Mouse (Mus musculus) bone marrow macrophage, adult 2 months (primary cell): ENCODE data around the gene Rundc1. TPM values are rescaled to one million over a fixed set of nuclear protein-coding genes. Genes with fewer than 3 reads are reported as not detected.

Source experiments
- H3K27ac ChIP-seq: 2 replicates; pipeline ENCODE4 v1.5.1; 2012; ENCODE audit warnings: low read depth, low read length; ENCODE audit not compliant: insufficient read depth
- H3K4me1 ChIP-seq: 2 replicates; pipeline ENCODE4 v1.6.1; 2012; ENCODE audit warnings: low read length; ENCODE audit not compliant: control insufficient read depth, insufficient read depth
- H3K4me3 ChIP-seq: 2 replicates; pipeline ENCODE4 v1.5.1; 2012; ENCODE audit warnings: mild to moderate bottlenecking, low read length, moderate library complexity; ENCODE audit not compliant: insufficient read depth
- CTCF ChIP-seq: IDR thresholded peaks from 2 replicates; pipeline ENCODE4 v1.5.1; 2012; ENCODE audit warnings: low read depth, mild to moderate bottlenecking, low read length, moderate library complexity
- POLR2A ChIP-seq: IDR thresholded peaks from 2 replicates; pipeline ENCODE4 v1.6.1; 2012; ENCODE audit warnings: mild to moderate bottlenecking, low read depth, low read length, borderline replicate concordance
- polyA plus RNA-seq: library from polyadenylated mRNA; stranded (reverse); fragments of >200 nt; gene quantifications from 2 replicates; pipeline ENCODE4 v1.2.4, GENCODE M21; 2012; ENCODE audit not compliant: missing spikeins, insufficient read depth, insufficient read length

Gene Rundc1
- polyA plus RNA-seq, 1 experiment: 11.4 TPM

GRCm38 (mm10) chr11:101454702-101455101 is 29.8 kb downstream of the Rundc1 start:
- H3K27ac ChIP-seq: no peak overlapping the region
- no peak for TF ChIP-seq POLR2A
- TF ChIP-seq CTCF: no peak
- H3K4me1 ChIP-seq: peaks cover 13% of the 10 kb centered on the region
- H3K4me3 ChIP-seq: no peak overlapping the region

- H3K4me1 ChIP-seq: peaks cover 10% of the 10 kb centered on the region
- TF ChIP-seq POLR2A (no peak), CTCF (no peak)
- H3K4me3 ChIP-seq: no peak overlapping the region
- H3K27ac ChIP-seq: no peak overlapping the region
Measured at GRCm38 (mm10) chr11:101455627-101456026, 30.7 kb downstream of the Rundc1 start.

- Histone ChIP-seq H3K4me3 (no peak overlapping the region), H3K27ac (no peak overlapping the region), H3K4me1 (peaks cover 5% of the 10 kb centered on the region)
- no peak for TF ChIP-seq CTCF
Measured at GRCm38 (mm10) chr11:101457631-101458030, 32.7 kb downstream of the Rundc1 start.

GRCm38 (mm10) chr11:101458217-101458616 is 33.3 kb downstream of the Rundc1 start:
- Histone ChIP-seq H3K27ac (no peak overlapping the region), H3K4me1 (peaks cover 9% of the 10 kb centered on the region), H3K4me3 (no peak overlapping the region)
- TF ChIP-seq CTCF (no peak), POLR2A (no peak)

- Histone ChIP-seq H3K4me3 (no peak overlapping the region), H3K4me1 (peaks cover 20% of the 10 kb centered on the region), H3K27ac (no peak overlapping the region)
- TF ChIP-seq POLR2A: no peak
- no peak for TF ChIP-seq CTCF
Measured at GRCm38 (mm10) chr11:101459716-101460115, 34.8 kb downstream of the Rundc1 start.

- Histone ChIP-seq H3K4me1 (peaks cover 20% of the 10 kb centered on the region), H3K27ac (no peak overlapping the region), H3K4me3 (no peak overlapping the region)
- no peak for TF ChIP-seq CTCF
- no peak for TF ChIP-seq POLR2A
Measured at GRCm38 (mm10) chr11:101460321-101460720, 35.4 kb downstream of the Rundc1 start.

GRCm38 (mm10) chr11:101462141-101462540 is 37.3 kb downstream of the Rundc1 start:
- no peak overlapping the region for H3K27ac ChIP-seq
- peaks cover 24% of the 10 kb centered on the region for H3K4me1 ChIP-seq
- TF ChIP-seq CTCF (no peak), POLR2A (no peak)
- H3K4me3 ChIP-seq: no peak overlapping the region

GRCm38 (mm10) chr11:101462583-101463440 is 37.9 kb downstream of the Rundc1 start:
- no peak overlapping the region for H3K27ac ChIP-seq
- TF ChIP-seq POLR2A: no peak
- TF ChIP-seq CTCF: no peak
- H3K4me3 ChIP-seq: no peak overlapping the region
- peaks cover 26% of the 10 kb centered on the region for H3K4me1 ChIP-seq

- H3K4me1 ChIP-seq: peaks cover 26% of the 10 kb centered on the region
- peak within 1 kb of the TSS; percentile 87 for H3K27ac ChIP-seq
- TF ChIP-seq POLR2A (no peak), CTCF (no peak)
- peak within 1 kb of the TSS; percentile 88 for H3K4me3 ChIP-seq
Measured at GRCm38 (mm10) chr11:101464211-101465100, 39.6 kb downstream of the Rundc1 start, which contains the start of gene Rnd2. Gene Rnd2 (plus strand): TSS chr11:101464999.
